Mouse (Mus musculus): ENCODE measurements around the gene Cd274.

Cd274 gene

GRCm38 (mm10) chr19:29366969-29367622, at the start of gene Cd274, which contains the start of gene Plgrkt:
TSS of gene Cd274 (plus strand) at chr19:29367455.
TSS of gene Plgrkt (minus strand) at chr19:29367390.
- peak; percentile 55 for DNase-seq (ENCODE audit: extremely low read depth, insufficient read length, low spot score)

DNA sequence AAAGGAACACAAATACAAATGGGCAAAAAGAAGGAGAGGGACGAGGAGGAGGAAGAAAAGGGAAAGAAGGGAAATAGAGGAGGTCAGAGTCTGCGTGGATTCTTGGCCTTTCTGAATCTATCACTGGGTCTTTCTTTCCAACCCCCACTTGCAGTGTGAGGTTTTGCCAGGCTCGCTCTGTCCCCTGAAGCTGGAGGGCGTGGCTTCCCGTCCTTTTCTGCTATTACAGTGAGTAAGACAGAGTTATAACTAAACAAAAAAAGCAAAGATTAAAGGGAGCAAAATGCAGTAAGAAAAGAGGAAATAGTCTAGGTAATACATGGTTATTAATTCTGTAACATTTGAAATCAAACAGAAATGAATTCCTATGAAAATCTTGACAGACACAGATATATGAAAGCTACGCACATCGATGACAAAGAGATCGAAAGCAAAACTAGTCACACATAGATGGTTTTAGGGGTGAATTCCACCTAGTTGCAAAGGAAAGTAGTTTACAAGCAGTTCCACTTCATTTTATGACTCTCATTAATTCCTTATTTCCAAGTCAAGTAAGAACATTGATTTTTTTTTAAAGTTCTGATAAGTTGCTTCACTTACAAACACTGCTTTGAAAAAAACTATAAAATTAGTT, 43.7 kb upstream of the Cd274 start:
- DNase-seq (ENCODE audit: extremely low read depth, insufficient read length, low spot score) = no peak

- DNase-seq (ENCODE audit: extremely low read depth, insufficient read length, low spot score) = peak; percentile 63
Observed at GRCm38 (mm10) chr19:29325053-29325851, 42.0 kb upstream of the Cd274 start, which contains the start of gene Insl6. TSS of gene Insl6 (minus strand) at chr19:29325356.

GRCm38 (mm10) chr19:29325852-29326180, 41.4 kb upstream of the Cd274 start:
- no peak for DNase-seq (ENCODE audit: extremely low read depth, insufficient read length, low spot score)

DNA sequence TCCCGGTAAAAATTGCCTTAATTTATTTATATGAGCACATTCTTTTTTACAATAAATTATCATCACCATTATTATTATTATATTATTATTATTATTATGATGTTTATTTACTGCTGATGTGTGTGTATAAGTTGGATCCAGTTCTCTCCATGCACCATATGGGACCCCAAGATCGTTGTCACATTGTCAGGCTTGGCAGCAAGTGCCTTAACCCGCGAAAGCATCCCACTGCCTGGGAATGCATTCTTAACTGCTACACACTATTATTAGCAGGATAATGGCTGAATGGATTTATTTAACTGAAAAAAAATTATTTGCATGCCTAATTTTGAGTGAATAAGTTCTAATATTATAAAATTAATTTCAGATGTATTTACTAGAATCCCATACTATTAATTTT, 40.9 kb upstream of the Cd274 start:
- DNase-seq (ENCODE audit: extremely low read depth, insufficient read length, low spot score) = no peak

DNA sequence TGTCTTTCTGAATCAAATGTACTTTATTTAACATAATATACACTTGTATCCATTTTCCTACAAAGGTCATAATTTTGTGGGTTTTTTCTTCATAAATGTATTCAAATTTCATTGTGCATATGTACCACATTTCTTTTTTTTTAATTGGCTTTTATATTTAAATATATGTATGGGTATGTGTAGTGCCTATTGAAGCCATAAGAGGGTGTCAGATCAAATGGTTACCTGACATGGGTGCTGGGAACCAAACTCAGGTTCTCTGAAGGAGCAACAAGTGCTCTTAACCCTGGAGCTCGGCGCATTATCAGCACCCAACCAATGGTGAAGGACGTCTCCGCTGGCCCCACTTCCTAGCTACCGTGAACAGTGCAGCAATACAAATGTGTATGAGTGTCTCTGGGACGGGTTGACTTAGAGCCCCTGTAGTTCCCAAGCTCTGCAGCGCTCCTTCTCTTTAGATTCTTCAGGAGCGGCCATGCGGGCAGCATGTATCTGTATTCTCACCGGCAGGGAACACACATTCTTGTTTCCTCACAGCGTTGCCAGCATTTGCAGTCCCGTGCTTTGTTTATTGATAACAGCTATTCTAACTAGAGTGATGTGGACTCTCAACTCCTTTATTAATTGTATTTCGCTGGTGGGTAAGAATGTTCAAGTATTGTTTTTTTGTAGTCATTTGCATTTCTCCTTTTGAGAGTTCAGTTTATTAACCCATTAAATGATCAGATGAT, 40.3 kb upstream of the Cd274 start:
- DNase-seq (ENCODE audit: extremely low read depth, insufficient read length, low spot score) = no peak

GRCm38 (mm10) chr19:29334068-29334745, 33.0 kb upstream of the Cd274 start, which contains the start of gene Rln1:
TSS of gene Rln1 (minus strand) at chr19:29334670.
- peak; percentile 7 for DNase-seq (ENCODE audit: extremely low read depth, insufficient read length, low spot score)

DNA sequence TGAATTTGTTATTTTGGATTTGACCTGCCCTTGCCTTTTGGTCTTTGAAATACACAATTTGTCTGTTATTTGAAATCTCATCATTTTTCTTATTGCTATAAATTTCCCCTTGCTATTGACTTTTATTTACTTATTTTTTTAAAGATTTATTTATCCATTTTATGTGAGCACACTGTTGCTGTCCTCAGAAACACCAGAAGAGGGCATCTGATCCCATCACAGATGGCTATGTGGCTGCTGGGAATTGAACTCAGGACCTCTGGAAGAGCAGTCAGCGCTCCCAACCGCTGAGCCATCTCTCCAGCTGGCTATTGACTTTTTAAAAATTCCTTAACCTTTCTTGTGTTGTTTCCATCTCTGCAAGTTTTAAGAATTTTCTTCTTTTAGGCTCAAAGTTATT, 30.6 kb upstream of the Cd274 start:
- no peak for DNase-seq (ENCODE audit: extremely low read depth, insufficient read length, low spot score)

- DNase-seq (ENCODE audit: extremely low read depth, insufficient read length, low spot score) = peak; percentile 54
Observed at GRCm38 (mm10) chr19:29341029-29341428, 26.2 kb upstream of the Cd274 start.

GRCm38 (mm10) chr19:29342281-29342680, 25.0 kb upstream of the Cd274 start:
- DNase-seq (ENCODE audit: extremely low read depth, insufficient read length, low spot score) = no peak

- no peak for DNase-seq (ENCODE audit: extremely low read depth, insufficient read length, low spot score)
Observed at GRCm38 (mm10) chr19:29344868-29345267, 22.4 kb upstream of the Cd274 start.

DNA sequence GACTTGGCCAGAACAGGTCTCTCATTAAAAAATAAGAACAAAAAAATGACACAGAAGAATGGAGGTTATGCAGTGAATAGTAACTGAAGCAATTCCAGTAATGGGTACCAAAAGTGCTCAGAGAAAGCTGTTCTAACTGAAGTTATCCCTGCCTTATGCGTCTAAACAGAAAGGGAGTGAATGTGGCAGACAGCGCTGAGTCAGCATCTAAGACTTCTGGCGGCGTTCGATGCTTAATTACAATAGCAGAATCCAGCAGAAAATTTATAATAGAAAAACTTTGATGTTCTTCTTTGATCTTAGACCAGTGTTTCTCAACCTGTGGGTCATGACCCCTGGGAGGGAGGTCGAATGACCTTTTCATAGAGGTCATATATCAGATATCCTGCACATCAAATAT, 21.6 kb upstream of the Cd274 start:
- no peak for DNase-seq (ENCODE audit: extremely low read depth, insufficient read length, low spot score)

DNA sequence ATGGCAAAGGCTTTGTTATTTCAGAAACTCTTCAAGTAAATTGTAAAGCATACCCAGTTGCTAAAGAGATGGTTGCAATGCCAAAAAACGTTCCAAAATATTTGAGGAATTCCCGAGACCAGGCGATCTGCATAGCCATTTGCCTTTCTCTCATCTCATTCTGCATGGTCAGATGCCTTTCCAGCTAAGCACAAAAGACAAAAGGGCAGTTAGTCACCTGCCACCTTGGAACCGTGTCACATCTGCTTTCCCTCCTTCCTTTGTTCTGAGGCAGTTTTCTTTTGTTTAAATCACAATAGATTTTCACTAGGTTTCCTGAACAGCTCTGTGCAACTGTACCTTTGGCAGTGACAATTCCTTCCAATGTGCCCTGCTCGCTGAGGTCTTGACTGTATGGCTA, 16.3 kb upstream of the Cd274 start:
- DNase-seq (ENCODE audit: extremely low read depth, insufficient read length, low spot score) = no peak

DNA sequence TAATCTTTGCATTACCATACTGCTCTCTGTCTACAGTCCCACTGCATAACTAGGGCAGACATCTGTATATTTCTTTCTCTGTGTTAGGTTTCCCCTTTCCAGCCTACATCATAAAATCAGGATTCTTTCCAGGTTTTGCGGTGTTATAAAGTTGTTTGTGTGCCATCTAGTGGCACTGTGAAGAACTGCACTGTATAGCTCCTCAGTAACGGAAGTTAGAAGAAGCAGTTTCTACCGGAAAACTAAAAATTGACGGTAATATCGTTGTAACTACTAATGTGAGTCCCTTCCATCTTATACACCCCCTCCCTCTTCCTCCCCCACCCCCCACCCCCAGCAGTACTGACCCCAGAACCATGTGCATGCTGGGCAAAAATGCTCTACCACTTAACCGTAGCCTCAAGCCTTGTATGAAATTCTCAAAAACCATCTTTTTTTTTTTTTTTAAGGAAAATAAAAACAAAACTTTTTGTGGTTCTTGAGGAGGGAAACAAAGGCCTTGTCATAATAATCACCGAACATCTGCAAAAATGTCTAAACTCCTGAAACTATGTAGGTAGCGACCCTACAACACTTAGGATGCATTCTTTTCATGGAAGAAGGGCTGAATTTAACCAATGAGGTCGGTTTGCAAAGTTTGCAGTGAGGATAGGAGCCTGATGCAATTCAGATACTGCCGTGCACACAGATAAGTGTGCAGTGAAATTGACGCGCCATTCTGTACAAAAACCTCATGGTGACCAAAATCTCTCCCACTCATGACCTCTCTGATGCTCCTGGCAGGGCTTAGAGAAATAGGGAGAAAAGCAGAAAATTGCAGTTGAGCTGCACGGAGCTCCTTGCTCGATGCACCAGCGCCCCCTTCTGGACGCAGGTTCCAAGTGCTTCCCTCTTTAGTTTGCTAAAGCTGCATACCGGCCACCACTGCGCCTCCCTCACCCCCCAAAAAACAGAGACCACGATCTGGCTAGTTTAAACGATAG, 12.1 kb upstream of the Cd274 start:
- peak; percentile 54 for DNase-seq (ENCODE audit: extremely low read depth, insufficient read length, low spot score)

- no peak for DNase-seq (ENCODE audit: extremely low read depth, insufficient read length, low spot score)
Observed at GRCm38 (mm10) chr19:29356281-29356680, 11.0 kb upstream of the Cd274 start.

GRCm38 (mm10) chr19:29360251-29360650, 7.0 kb upstream of the Cd274 start:
- DNase-seq (ENCODE audit: extremely low read depth, insufficient read length, low spot score) = no peak

GRCm38 (mm10) chr19:29361468-29362130, 5.7 kb upstream of the Cd274 start:
- DNase-seq (ENCODE audit: extremely low read depth, insufficient read length, low spot score) = peak; percentile 92

- DNase-seq (ENCODE audit: extremely low read depth, insufficient read length, low spot score) = no peak
Observed at GRCm38 (mm10) chr19:29362173-29362930, 4.9 kb upstream of the Cd274 start.
